Mouse (Mus musculus) myocyte (in vitro differentiated cells): ENCODE data around the gene Cfap61.

Experiments used
- CEBPB ChIP-seq: IDR thresholded peaks from 2 replicates; pipeline ENCODE4 v1.6.1; 2011; ENCODE audit warnings: mild to moderate bottlenecking, moderate library complexity; ENCODE audit not compliant: poor library complexity, insufficient read depth, severe bottlenecking
- E2F4 ChIP-seq: IDR thresholded peaks from one replicate; pipeline ENCODE4 v1.6.1; 2011; ENCODE audit warnings: mild to moderate bottlenecking, control low read depth, moderate library complexity; ENCODE audit not compliant: insufficient read depth
- MAX ChIP-seq: IDR thresholded peaks from one replicate; pipeline ENCODE4 v1.6.1; 2011; ENCODE audit warnings: low read depth, mild to moderate bottlenecking, control low read depth
- POLR2A ChIP-seq: IDR thresholded peaks from one replicate; pipeline ENCODE4 v1.6.1; 2011; ENCODE audit warnings: low read depth, mild to moderate bottlenecking, control low read depth, moderate library complexity; ENCODE audit not compliant: insufficient read length
- POLR2AphosphoS2 ChIP-seq: IDR thresholded peaks from one replicate; pipeline ENCODE4 v1.6.1; 2011; ENCODE audit warnings: low read depth, control low read depth; ENCODE audit not compliant: insufficient read length
- TCF12 ChIP-seq: IDR thresholded peaks from one replicate; pipeline ENCODE4 v1.6.1; 2011; ENCODE audit warnings: mild to moderate bottlenecking, control low read depth; ENCODE audit not compliant: poor library complexity, insufficient read depth, severe bottlenecking
- USF1 ChIP-seq: IDR thresholded peaks from one replicate; pipeline ENCODE4 v1.6.1; 2011; ENCODE audit warnings: low read depth, mild to moderate bottlenecking, control low read depth, moderate library complexity

DNA sequence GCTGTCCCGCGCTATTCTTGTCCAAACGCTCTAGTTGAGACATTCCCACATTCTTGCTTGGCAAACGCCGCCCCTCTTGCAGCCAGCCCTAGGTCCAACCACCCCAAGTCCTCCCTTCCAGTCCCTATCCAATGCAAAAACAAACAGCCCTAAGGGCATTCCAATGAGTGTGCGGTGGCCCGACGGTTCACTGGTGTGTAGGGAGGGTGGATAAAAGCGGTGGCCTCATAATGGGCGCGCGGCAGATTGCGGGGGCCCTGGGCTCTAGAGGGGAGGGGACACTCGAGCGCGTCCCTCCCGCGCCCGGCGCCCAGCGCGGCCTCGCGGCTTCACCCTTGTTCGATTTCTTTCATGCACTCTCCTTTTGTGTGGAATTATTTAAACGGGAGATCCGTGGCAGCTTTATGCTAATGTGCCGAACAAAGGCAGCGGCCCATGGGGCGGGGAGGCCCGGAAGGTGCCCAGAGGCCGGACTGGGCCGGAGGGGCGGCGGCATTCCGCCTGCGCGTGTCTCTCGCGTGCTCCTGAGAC is 283.6 kb downstream of the Cfap61 start:
- TF ChIP-seq POLR2A (no peak), TCF12 (no peak), USF1 (no peak), MAX (no peak), E2F4 (no peak), CEBPB (no peak), POLR2AphosphoS2 (no peak)
